Mouse (Mus musculus) megakaryocyte, embryonic 14.5 days (primary cell): Measurements from ENCODE around the gene Zdhhc9. TPM values are rescaled to one million over a fixed set of nuclear protein-coding genes. Genes with fewer than 3 reads are reported as not detected.
A peak's percentile ranks its signal among the peaks of the same experiment; 100 is the strongest.
"Not testable (repeated sequence)": the region's sequence is repeated elsewhere in the genome, so short reads cannot be mapped to it uniquely, and the experiment has no call there.

Experiments
- H3K27me3 ChIP-seq: replicated peaks from 2 replicates; pipeline ENCODE3; 2012; ENCODE audit warnings: inconsistent platforms
- H3K36me3 ChIP-seq: replicated peaks from 2 replicates; pipeline ENCODE3; 2012; ENCODE audit warnings: low read length, inconsistent platforms, mixed read lengths
- H3K4me1 ChIP-seq: 2 replicates; pipeline ENCODE4 v1.6.1; 2012; ENCODE audit warnings: inconsistent platforms
- H3K4me3 ChIP-seq: replicated peaks from 2 replicates; pipeline ENCODE3; 2012; ENCODE audit warnings: moderate library complexity, mild to moderate bottlenecking, inconsistent platforms
- H3K9me3 ChIP-seq: 2 replicates; pipeline ENCODE4 v1.6.1; 2012; ENCODE audit warnings: inconsistent platforms
- FLI1 ChIP-seq: IDR thresholded peaks from 2 replicates; pipeline ENCODE4 v1.6.1; 2012; ENCODE audit warnings: low read length, inconsistent platforms, mixed read lengths
- GATA1 ChIP-seq: IDR thresholded peaks from 3 replicates; pipeline ENCODE4 v1.6.1; 2012; ENCODE audit warnings: mixed read lengths, low read length, inconsistent platforms, borderline replicate concordance
- polyA plus RNA-seq: library from polyadenylated mRNA; stranded (reverse); fragments of >175 nt; gene quantifications from 2 replicates; pipeline ENCODE4 v1.2.3, GENCODE M21; 2012; ENCODE audit warnings: low replicate concordance; ENCODE audit not compliant: insufficient read depth

The Zdhhc9 gene
- 10.4 and 25.6 TPM in 2 replicates for polyA plus RNA-seq

DNA sequence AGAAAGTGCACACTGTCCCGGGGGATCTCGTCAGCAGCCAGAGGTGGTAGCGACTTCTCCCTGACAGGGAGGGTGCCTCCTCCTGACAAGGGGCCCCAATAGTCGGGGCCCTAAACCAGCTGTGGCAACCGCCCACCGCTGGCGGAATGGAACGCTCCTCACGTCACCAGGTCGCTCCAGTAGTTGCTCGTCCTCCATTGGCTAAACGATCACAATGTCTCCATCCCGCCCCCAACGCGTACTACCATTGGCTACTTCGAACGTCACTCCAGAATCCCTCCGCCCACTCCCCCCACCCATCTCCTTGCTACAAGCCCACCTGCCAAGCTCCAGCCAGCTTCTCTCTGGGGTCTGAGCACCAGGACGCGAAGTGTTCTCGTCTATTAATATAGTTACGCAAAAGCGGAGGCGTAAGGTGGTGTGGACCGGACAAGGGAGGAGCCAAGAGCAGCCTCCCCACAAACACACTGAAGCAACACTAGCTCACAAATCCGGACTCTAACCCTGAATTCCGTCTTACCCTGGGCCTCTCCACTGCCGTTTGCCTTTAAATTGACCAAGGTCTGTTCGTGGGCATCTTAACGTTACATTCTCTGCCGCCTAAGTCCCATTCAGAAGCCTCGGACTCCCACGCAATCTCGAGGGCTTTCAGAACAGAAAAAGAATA is at the start of gene Zdhhc9:
Gene Zdhhc9 (minus strand): TSS at position 360 of the 667 bp plus-strand sequence.
- H3K4me3 ChIP-seq = peak within 1 kb of the TSS; percentile 96
- TF ChIP-seq FLI1 = no peak
- TF ChIP-seq GATA1 = no peak

DNA sequence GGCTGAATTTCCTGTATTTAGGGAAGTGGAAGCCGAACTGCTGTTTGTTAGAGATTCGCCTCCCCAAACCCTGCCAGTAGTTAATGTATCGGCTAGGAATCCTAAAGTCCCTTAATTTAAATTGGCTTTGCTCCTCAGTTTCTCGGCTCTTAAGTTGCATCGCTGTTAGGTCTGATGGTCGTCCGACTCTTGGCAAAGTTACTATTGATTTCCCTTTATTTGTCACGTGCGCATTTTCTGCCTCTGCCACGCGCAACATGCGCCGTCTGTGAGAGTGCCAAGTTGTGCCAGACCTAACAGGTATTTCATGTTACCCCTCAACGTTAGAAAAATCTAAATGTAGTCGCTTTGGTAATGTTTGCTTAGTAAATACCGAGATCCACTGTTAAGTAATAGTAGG is 48.3 kb upstream of the Zdhhc9 start:
- TF ChIP-seq GATA1 (no peak), FLI1 (no peak)
- no peaks in the 10 kb centered on the region for H3K9me3 ChIP-seq
- peak overlapping the region; percentile 91 for H3K4me3 ChIP-seq
- H3K4me1 ChIP-seq = peaks cover 6% of the 10 kb centered on the region; the same call in 1 of the 2 replicates
- peaks cover 5% of the 10 kb centered on the region for H3K27me3 ChIP-seq
- peaks cover 23% of the 10 kb centered on the region for H3K36me3 ChIP-seq

More for the DNA sequence above, at the start of gene Zdhhc9:
- Histone ChIP-seq H3K36me3 (peaks cover 15% of the 10 kb centered on the region), H3K4me1 (peaks cover 21% of the 10 kb centered on the region), H3K9me3 (no peaks in the 10 kb centered on the region), H3K27me3 (peaks cover 17% of the 10 kb centered on the region)

DNA sequence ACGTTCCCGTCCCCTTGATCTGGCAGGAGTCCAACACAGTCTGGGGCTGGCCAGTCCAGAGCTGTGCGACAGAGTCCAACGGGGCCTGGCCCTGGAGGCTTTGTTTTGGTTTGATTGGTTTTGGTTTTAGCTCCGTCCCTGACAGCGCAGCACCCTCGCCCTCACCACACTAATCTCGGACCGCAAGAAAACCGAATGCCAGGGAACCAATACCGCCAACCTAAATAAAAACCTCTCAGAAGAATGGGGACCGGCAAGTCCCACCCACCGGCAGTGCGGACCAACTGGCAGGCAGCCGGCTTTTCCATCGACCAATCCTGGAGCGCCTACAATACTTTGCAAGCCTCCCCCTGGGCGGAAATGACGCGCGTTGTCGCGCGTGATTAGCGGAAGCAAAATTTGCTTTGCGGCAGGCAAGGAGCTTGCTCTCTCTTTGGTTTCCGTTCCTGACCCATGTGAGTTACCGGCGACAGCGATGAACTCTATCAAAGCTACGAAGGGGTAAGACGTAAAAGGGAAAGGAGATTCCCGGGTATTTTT is 47.9 kb upstream of the Zdhhc9 start, which contains the start of gene Utp14a:
Gene Utp14a (plus strand): TSS at position 395 of the 540 bp plus-strand sequence.
- Histone ChIP-seq H3K27me3 (peaks cover 5% of the 10 kb centered on the region), H3K9me3 (no peaks in the 10 kb centered on the region), H3K4me3 (peak within 1 kb of the TSS; percentile 91), H3K36me3 (peaks cover 18% of the 10 kb centered on the region), H3K4me1 (peaks cover 6% of the 10 kb centered on the region; the same call in 1 of the 2 replicates)
- no peak for TF ChIP-seq GATA1
- TF ChIP-seq FLI1 = no peak

DNA sequence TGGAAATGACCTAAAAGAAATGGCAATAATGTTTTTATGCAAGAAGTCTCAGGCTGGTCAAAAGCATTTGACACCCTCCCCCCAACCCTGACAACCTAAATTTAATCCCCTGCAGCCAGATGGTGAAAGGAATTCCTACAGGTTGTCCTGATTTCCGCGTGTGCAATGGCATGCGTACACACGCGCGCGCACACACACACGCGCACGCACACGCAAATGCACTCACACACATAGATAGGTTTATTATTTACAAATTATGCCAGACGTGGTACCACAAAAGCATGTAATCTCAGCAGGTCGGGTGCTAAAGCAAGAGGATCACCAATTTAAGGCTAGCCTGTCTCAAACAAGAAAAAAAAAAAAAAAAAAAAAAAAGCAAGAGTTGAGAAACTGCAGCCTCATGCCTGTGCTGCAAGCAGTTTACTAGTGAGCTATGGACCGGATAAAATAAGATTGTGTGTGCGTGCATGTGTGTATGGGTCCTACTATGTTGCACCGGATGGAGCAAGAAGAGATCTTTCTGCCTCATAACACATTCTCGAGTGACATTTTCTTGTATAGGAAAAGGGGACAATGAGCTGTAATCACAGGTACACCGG is 47.3 kb upstream of the Zdhhc9 start:
- H3K4me1 ChIP-seq = peaks cover 6% of the 10 kb centered on the region; the same call in 1 of the 2 replicates
- peaks cover 5% of the 10 kb centered on the region for H3K27me3 ChIP-seq
- TF ChIP-seq GATA1 (no peak), FLI1 (no peak)
- no peaks in the 10 kb centered on the region for H3K9me3 ChIP-seq
- peak overlapping the region; percentile 91 for H3K4me3 ChIP-seq
- H3K36me3 ChIP-seq = peaks cover 13% of the 10 kb centered on the region

DNA sequence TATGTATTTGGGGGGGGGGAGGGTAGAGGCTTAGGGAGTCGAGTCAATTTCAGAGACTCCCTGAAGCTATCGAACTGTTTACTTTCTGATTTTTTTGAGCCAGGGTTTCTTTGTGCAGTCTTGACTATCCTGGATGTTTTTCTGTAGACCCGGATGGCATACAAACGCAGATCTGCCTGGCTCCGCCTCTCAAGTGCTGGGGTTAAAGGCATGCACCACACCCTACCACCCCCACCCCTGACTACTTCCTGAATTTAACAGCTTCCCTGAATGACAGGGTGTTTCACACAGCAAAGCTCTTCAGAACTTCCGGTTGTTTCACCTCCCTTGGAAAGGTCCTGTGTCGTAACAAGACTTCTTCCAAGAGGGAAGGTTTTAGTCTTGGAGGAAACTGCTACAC is 25.7 kb upstream of the Zdhhc9 start:
- Histone ChIP-seq H3K4me1 (peaks cover 8% of the 10 kb centered on the region), H3K9me3 (peaks cover 3% of the 10 kb centered on the region; the same call in 1 of the 2 replicates), H3K36me3 (no peaks in the 10 kb centered on the region), H3K27me3 (peaks cover 2% of the 10 kb centered on the region), H3K4me3 (no peak overlapping the region)
- TF ChIP-seq GATA1 (no peak), FLI1 (no peak)

DNA sequence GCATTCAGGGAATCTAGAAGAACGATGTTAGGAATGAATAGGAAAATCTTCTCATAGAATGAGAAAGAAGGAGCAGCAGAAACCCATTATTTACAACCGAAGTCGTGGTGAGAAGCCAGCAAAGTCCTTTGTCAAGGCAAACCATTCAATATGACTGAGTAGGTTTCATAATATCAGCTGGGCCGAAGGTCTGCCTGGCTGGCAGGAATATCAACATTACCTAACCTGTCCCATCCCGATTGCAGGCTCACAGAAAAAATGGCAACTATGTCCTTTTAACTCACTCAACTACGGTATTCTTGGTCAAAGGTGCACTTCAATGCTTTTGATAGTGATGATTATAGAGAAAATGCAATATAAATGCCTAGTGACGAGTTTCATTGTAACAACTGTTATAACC is 17.5 kb upstream of the Zdhhc9 start:
- peaks cover 3% of the 10 kb centered on the region for H3K27me3 ChIP-seq
- no peaks in the 10 kb centered on the region for H3K4me1 ChIP-seq
- no peak for TF ChIP-seq FLI1
- no peak for TF ChIP-seq GATA1
- H3K4me3 ChIP-seq = no peak overlapping the region
- H3K9me3 ChIP-seq = peaks cover 3% of the 10 kb centered on the region; the same call in 1 of the 2 replicates
- H3K36me3 ChIP-seq = no peaks in the 10 kb centered on the region

DNA sequence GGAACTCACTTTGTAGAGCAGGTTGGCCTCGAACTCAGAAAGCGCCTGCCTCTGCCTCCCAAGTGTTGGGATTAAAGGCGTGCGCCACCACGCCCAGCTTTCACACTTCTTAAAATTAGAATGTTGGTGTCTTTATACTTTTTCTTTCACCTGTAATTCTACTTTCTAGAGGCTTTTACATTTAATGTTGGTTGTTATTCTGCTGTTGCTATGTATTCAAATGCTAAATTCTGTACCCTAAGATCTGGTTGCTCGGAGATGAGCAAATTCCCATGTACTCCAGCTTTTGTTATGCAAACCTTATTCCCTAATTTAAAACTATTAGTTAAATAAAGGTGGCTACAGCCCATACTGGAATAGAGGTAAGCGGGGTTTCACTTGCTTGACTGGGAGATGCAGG is 14.0 kb upstream of the Zdhhc9 start:
- TF ChIP-seq FLI1 (no peak), GATA1 (no peak)
- peaks cover 3% of the 10 kb centered on the region; the same call in 1 of the 2 replicates for H3K9me3 ChIP-seq

DNA sequence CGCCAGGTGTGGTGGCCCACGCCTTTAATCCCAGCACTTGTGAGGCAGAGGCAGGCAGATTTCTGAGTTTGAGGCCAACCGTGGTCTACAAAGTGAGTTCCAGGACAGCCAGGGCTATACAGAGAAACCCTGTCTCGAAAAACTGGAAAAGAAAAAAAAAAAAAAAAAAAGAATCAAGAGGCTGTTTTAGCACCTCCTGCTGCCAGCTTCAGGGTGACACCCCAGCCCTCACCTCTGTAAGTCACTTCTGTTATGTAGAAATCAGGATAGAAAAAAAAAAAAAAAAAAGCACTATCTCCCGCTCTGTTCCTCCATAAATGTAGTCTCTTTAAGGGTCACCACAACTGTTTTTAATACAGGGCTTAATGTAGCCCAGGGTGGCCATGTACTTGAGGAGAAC is 10.8 kb upstream of the Zdhhc9 start:
- Histone ChIP-seq H3K27me3 (peaks cover 7% of the 10 kb centered on the region), H3K4me3 (no peak overlapping the region), H3K4me1 (peaks cover 3% of the 10 kb centered on the region; the same call in 1 of the 2 replicates), H3K36me3 (no peaks in the 10 kb centered on the region), H3K9me3 (no peaks in the 10 kb centered on the region)
- TF ChIP-seq FLI1 (no peak), GATA1 (no peak)

More for the DNA sequence above, 14.0 kb upstream of the Zdhhc9 start:
- Histone ChIP-seq H3K27me3 (peaks cover 9% of the 10 kb centered on the region), H3K4me1 (peaks cover 3% of the 10 kb centered on the region; the same call in 1 of the 2 replicates), H3K4me3 (no peak overlapping the region), H3K36me3 (no peaks in the 10 kb centered on the region)

DNA sequence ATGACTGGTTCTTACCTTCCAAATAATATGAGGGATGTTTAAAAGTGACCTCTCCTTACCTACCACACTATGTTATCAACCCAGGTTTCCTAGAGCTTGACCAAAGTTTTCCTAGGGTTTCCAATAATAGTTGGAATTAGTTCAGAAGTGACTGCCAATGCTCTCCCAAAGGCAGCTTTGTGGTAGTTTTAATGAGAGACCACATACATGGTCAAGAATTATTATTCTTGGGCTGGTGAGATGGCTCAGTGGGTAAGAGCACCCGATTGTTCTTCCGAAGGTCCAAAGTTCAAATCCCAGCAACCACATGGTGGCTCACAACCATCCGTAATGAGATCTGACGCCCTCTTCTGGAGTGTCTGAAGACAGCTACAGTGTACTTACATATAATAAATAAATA is 1.1 kb upstream of the Zdhhc9 start:
- not testable (repeated sequence) for H3K4me3 ChIP-seq, H3K9me3 ChIP-seq
- Histone ChIP-seq H3K4me1 (peaks cover 18% of the 10 kb centered on the region), H3K36me3 (peaks cover 10% of the 10 kb centered on the region), H3K27me3 (peaks cover 19% of the 10 kb centered on the region)
